Mouse (Mus musculus): ENCODE data around the gene Wfdc9.

DNA sequence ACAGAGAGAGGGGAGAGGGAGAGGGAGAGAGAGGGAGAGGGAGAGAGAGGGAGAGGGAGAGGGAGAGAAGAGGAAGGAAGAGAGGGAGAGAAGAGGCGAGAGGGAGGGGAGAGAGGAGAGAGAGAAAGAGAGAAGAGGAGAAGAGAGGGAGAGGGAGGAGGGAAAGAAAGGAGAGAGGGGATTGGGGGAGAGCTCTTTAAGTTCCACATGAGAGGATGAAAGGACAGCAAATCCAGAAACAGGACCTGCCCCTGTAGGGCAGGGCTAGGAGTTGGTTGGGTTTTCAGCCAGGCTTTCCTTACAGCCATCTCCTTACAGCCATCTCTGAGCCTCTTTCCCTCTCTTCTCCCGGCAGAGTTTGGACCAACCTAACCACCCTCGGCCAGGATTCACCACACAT lies 28.4 kb upstream of the Wfdc9 start, which contains the start of gene Wfdc13:
- TF ChIP-seq EP300 (IDR thresholded peaks at IDR 0.05; ENCODE audit: insufficient read depth, low read depth, low read length) = no peak
- no peak for TF ChIP-seq CTCF (IDR thresholded peaks at IDR 0.05)
